Mouse (Mus musculus): ENCODE measurements around the gene Kpnb1. TPM values are rescaled to one million over a fixed set of nuclear protein-coding genes. Genes with fewer than 3 reads are reported as not detected.

Gene Kpnb1
- 100 to 1,000 TPM in 1 of 2 experiments, 10 to 100 TPM in 1; 95.5 to 111 TPM for total RNA-seq (2023)

DNA sequence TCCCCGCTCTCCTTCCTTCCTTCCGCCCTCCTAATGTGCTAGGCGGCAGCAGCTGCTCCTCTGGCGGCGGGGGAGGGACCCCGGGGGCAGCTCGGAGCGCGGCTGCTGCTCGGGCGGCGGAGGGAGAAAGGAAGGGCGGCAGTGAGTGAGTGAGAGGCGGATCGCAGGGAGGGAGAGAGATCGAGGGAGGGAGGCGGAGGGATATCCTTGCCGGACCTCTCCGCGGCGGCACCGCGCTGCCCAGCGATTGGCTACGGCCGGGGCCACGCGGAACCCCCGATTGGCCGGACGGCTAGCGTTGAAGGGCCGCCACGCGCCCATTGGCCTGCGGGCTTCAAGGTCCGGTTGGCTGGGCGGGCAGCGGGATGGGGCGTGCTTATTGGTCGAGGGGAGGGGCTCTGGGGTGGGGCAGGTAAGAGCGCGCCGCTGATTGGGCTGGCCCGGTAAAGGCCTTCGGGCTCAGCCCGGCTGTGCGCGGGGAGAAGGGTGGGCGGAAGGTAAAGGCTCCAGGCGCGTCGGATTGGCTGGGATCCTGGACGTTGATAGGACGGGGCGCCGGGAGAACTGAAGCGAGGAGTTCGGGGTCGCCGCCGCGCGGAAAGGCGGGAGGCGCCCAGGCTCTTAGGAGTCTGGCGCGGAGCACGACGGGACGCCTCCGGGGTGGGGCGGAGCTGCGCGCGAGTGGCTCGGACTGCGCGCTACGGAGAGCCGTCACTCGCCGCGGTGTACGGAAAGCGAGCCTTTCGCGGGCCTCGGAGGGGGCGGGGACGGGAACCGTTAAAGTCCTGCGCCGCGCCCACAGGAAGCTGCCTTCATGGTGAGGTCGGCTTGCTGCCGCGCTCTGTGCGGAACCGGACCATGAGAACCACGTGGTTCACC is at the start of gene Kpnb1:
Gene Kpnb1 (minus strand): TSS at position 118 of the 879 bp plus-strand sequence.

GRCm38 (mm10) chr11:97151343-97151801 is 36.3 kb downstream of the Kpnb1 start, which contains the start of gene Tbkbp1:
Gene Tbkbp1, minus strand, starts transcription at chr11:97151495.

DNA sequence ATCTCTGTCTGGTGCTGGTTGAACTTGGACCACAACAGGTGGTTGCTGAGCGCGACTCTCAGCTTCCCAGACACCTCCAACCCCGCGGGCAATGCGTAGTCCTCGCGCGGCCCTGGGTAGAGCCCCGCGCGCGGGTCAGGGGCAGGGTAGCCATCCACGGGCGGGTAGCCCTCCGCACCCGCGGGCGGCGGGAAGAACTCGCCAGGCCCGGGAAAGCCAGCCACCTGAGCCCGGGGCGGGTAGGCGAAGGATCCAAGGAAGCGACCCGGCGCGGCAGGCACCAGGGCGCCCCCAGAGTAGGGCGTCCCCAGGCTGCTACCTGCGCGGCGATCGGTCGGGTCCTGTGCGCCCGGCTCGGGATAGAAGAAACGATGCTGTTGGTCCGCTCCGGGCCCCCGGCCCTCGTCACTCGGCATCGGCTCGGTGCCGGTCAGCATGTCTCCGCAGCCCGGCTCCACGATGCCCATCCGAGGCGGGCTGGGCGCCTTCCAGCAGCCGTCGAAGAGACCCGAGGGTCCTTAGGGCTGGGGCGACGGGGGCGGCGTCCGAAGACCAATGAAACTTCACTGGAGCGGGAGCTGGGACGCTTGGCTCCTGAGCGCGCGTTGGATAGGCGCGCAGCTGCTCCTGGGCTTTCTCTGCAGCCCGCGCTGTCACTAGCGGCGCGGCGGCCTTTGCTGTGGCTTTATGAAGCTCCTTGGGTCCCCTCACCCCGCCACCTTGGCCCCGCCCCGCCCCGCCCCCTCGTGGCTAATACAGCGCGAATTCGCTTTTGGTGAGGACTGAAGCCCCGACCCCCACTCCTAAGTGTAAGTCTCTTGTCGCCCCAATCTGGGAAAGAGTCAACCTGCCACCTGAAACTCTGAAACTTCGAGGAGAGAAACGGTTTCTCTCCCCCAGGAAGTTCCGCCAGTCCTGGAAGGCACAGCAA is 72.7 kb downstream of the Kpnb1 start, which contains the start of gene Tbx21:
Gene Tbx21 (minus strand): TSS at position 661 of the 931 bp plus-strand sequence.

Other genes with a start within 250 kb of the Kpnb1 start
- gene Pnpo, start 243.9 kb downstream of the Kpnb1 start, total RNA-seq (2023) = 10 to 100 TPM; 13.4 to 15.7 TPM
- 10 to 100 TPM; 31.3 to 40.5 TPM for gene Sp2, start 204.9 kb downstream of the Kpnb1 start, total RNA-seq (2023)
- not detected for gene Sp6, start 174.5 kb downstream of the Kpnb1 start, total RNA-seq (2023)
- gene Scrn2, start 157.9 kb downstream of the Kpnb1 start, total RNA-seq (2023) = 1 to 10 TPM; 1.9 to 2.3 TPM
- gene Lrrc46, start 146.5 kb downstream of the Kpnb1 start, total RNA-seq (2023) = under 1 TPM; 0.27 to 0.57 TPM
- 10 to 100 TPM; 39.9 to 44.8 TPM for gene Mrpl10, start 146.3 kb downstream of the Kpnb1 start, total RNA-seq (2023)
- gene Osbpl7, start 137.3 kb downstream of the Kpnb1 start, total RNA-seq (2023) = 10 to 100 TPM; 20.9 to 21.4 TPM
- under 1 TPM in 1 of 2 experiments, not detected in 1; 0.13 TPM for gene Tbx21, start 72.5 kb downstream of the Kpnb1 start, total RNA-seq (2023)
- gene Tbkbp1, start 36.4 kb downstream of the Kpnb1 start, total RNA-seq (2023) = 10 to 100 TPM; 34.7 to 51.1 TPM
- 100 to 1,000 TPM; 140 to 168 TPM for gene Npepps, start 92.8 kb upstream of the Kpnb1 start, total RNA-seq (2023)
- 10 to 100 TPM; 11.0 to 11.5 TPM for gene Mrpl45, start 127.8 kb upstream of the Kpnb1 start, total RNA-seq (2023)
- gene Gpr179, start 164.2 kb upstream of the Kpnb1 start, total RNA-seq (2023) = under 1 TPM in 1 of 2 experiments, not detected in 1; 0.04 TPM
- 1 to 10 TPM; 8.6 to 9.3 TPM for gene Socs7, start 174.7 kb upstream of the Kpnb1 start, total RNA-seq (2023)
- 10 to 100 TPM; 27.6 to 38.6 TPM for gene Arhgap23, start 227.7 kb upstream of the Kpnb1 start, total RNA-seq (2023)